Mouse (Mus musculus): ENCODE data around the gene Cox6b1.

GRCm38 (mm10) chr7:30635752-30636151 lies 9.8 kb upstream of the Cox6b1 start, which contains the start of gene Etv2:
- TF ChIP-seq CTCF (IDR thresholded peaks at IDR 0.05; ENCODE audit: low read depth) = no peak
- TF ChIP-seq EP300 (IDR thresholded peaks at IDR 0.05; ENCODE audit: low read depth) = no peak

Data from heart, postnatal 0 days (tissue).